Mouse (Mus musculus): Measurements from ENCODE around the gene Chd6. TPM values are rescaled to one million over a fixed set of nuclear protein-coding genes. Genes with fewer than 3 reads are reported as not detected.

Chd6 gene
- total and polyA plus RNA-seq, 3 experiments, result 10.8 to 19.7 (median 14.0) TPM

DNA sequence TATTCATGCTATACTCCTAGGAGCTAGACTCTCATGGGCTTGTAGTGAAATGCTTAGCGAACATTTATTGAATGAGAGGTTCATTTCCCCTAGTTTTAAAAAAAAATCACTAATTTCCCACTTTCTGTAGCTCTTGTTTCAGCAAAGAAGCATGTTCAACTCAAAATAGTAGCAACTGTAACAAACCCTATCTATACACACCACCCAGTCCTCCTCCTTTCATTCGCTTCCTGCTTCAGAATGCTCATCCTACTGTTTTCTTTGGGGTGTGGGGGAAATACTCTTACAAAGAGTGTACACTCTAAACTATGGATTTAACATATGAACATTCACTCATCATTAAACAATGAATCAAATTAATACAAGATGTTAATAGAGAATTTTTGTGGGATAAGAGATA is 43.3 kb downstream of the Chd6 start (continued):
- TF ChIP-seq NRF1 (IDR thresholded peaks at IDR 0.05; ENCODE audit: low read depth, low read length), result no peak
- no peak for TF ChIP-seq TBP (conservative IDR thresholded peaks at IDR 0.05; ENCODE audit: low read depth, low read length)
- no peak for TF ChIP-seq USF2 (conservative IDR thresholded peaks at IDR 0.05; ENCODE audit: low read depth, low read length)

DNA sequence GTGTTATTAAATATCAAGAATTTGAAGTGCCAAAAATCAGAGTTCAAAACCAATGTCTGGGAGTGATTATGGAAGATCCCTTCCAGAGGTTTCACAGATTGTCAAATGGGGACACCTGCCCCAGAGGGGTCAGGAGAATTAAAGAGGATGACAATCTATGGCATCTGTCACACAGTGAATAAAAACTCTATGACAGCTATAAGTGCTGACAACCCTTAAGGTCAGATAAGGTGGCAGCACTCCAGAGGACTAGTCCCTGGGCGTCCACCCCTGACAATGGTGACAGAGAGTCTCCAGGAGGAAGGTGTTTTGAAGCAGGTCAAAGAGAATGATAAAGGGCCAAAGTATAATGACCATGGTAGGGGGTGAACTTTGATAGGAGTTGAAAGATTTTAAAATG is 44.0 kb downstream of the Chd6 start:
- dilution Hi-C loops (cut with MboI; ENCODE audit: extremely low pct_ligation_motif_present, extremely low pct_unique_long_range_greater_than_20kb, low sequenced_read_pairs), result no loop called here
- no peak for TF ChIP-seq CHD2 (IDR thresholded peaks at IDR 0.05; ENCODE audit: low read length)
- TF ChIP-seq E2F4 (IDR thresholded peaks at IDR 0.05; ENCODE audit: insufficient replicate concordance, low read depth, low read length), result no peak
- no peak for TF ChIP-seq MEF2A (IDR thresholded peaks at IDR 0.05; ENCODE audit: borderline replicate concordance, low read depth, low read length)
- no peak for TF ChIP-seq UBTF (IDR thresholded peaks at IDR 0.05; ENCODE audit: low read depth, low read length)
- no peak for TF ChIP-seq JUND (conservative IDR thresholded peaks at IDR 0.05; ENCODE audit: low read depth, low read length)
- no peak for DNase-seq (ENCODE audit: extremely low read depth)
- Histone ChIP-seq H3K4me3 (replicated peaks in 1 of 3; ENCODE audit: low read depth in 2 of 3, low read length in 2 of 3, poor library complexity in 1 of 3) (no peak overlapping the region), H3K27ac (ENCODE audit: insufficient read depth, low read depth) (no peak overlapping the region), H3K79me2 (replicated peaks; ENCODE audit: control insufficient read depth, extremely low read depth, insufficient read depth, poor library complexity, severe bottlenecking) (peaks cover 16% of the 10 kb centered on the region), H3K4me2 (ENCODE audit: insufficient read depth, low read depth, poor library complexity, severe bottlenecking) (no peak overlapping the region), H3K4me1 (ENCODE audit: control insufficient read depth in 1 of 2, insufficient read depth in 2 of 2) (peaks cover 0 to 6% of the 10 kb centered on the region in 2 experiments; a peak in 1 of 4 replicates), H3K36me3 (replicated peaks in 1 of 2; ENCODE audit: control insufficient read depth in 1 of 2, insufficient read depth in 1 of 2, low read length in 1 of 2) (peaks cover 8 to 21% of the 10 kb centered on the region in 2 experiments), H3K9me3 (replicated peaks; ENCODE audit: low read length) (no peaks in the 10 kb centered on the region), H3K27me3 (replicated peaks) (no peaks in the 10 kb centered on the region), H3K9ac (ENCODE audit: insufficient read depth, low read depth) (no peak overlapping the region)
- in situ Hi-C loops (cut with MboI; ENCODE audit: low pct_ligation_motif_present, low pct_unique_long_range_greater_than_20kb, low sequenced_read_pairs), result no loop called here

DNA sequence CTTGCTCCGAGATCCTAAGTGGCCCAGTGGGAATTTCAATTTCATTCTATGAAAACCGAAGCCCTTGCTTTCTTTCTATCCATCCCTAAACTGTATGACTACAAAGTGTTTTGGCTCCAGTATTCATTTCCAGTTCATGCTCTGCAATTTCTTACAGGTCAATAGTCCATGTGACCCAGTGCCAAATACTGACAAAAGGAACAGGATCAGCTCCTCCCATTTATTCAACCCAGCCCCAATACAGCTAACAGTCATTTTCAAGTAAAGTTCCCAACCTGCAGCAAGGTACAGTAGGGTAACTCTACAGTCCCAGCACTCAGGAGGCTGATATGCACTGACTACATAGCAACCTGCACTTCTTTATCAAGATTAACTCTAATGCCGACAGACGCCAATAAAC is 50.0 kb downstream of the Chd6 start:
- in situ Hi-C loops (cut with MboI; ENCODE audit: low pct_ligation_motif_present, low pct_unique_long_range_greater_than_20kb, low sequenced_read_pairs) (no loop called here), dilution Hi-C loops (cut with MboI; ENCODE audit: extremely low pct_ligation_motif_present, extremely low pct_unique_long_range_greater_than_20kb, low sequenced_read_pairs) (no loop called here)
- no peak overlapping the region for H3K27ac ChIP-seq (ENCODE audit: insufficient read depth, low read depth)
- H3K9ac ChIP-seq (ENCODE audit: insufficient read depth, low read depth), result no peak overlapping the region
- no peak overlapping the region for H3K4me3 ChIP-seq (replicated peaks in 1 of 3; ENCODE audit: low read depth in 2 of 3, low read length in 2 of 3, poor library complexity in 1 of 3)
- H3K9me3 ChIP-seq (replicated peaks; ENCODE audit: low read length), result no peaks in the 10 kb centered on the region
- no peak for TF ChIP-seq ZNF384 (IDR thresholded peaks at IDR 0.05; ENCODE audit: low read depth, low read length)
- no peak for TF ChIP-seq KAT2A (IDR thresholded peaks at IDR 0.05; ENCODE audit: insufficient replicate concordance, low read length)
- TF ChIP-seq MYC (IDR thresholded peaks at IDR 0.05; ENCODE audit: low read depth, low read length), result no peak
- TF ChIP-seq EP300 (IDR thresholded peaks at IDR 0.05; ENCODE audit: low read length), result no peak
- TF ChIP-seq SIN3A (IDR thresholded peaks at IDR 0.05; ENCODE audit: low read length), result no peak
- no peak for TF ChIP-seq NRF1 (IDR thresholded peaks at IDR 0.05; ENCODE audit: low read depth, low read length)
- no peak for TF ChIP-seq TBP (conservative IDR thresholded peaks at IDR 0.05; ENCODE audit: low read depth, low read length)
- no peak for TF ChIP-seq USF2 (conservative IDR thresholded peaks at IDR 0.05; ENCODE audit: low read depth, low read length)
- TF ChIP-seq GABPA (IDR thresholded peaks at IDR 0.05; ENCODE audit: insufficient replicate concordance, low read depth, low read length), result no peak
- no peak for TF ChIP-seq POLR2A (IDR thresholded peaks at IDR 0.05; ENCODE audit: low read depth, low read length)
- H3K4me1 ChIP-seq (ENCODE audit: control insufficient read depth in 1 of 2, insufficient read depth in 2 of 2), result peaks cover 0 to 11% of the 10 kb centered on the region in 2 experiments; a peak in 2 of 4 replicates
- H3K27me3 ChIP-seq (replicated peaks), result no peaks in the 10 kb centered on the region
- peaks cover 13% of the 10 kb centered on the region for H3K79me2 ChIP-seq (replicated peaks; ENCODE audit: control insufficient read depth, extremely low read depth, insufficient read depth, poor library complexity, severe bottlenecking)
- no peak for DNase-seq (ENCODE audit: extremely low read depth)
- no peak overlapping the region for H3K4me2 ChIP-seq (ENCODE audit: insufficient read depth, low read depth, poor library complexity, severe bottlenecking)
- peaks cover 0 to 20% of the 10 kb centered on the region in 2 experiments for H3K36me3 ChIP-seq (replicated peaks in 1 of 2; ENCODE audit: control insufficient read depth in 1 of 2, insufficient read depth in 1 of 2, low read length in 1 of 2)
